Mouse (Mus musculus) cerebellum, postnatal 4 days (tissue): ENCODE measurements at regions not wholly inside any gene's neighbourhood (a gene's known extent, or its start where the extent isn't known, plus 50 kb on each side); places are given as distances from the start of the nearest gene placed in this dataset.

Source experiments
- DNase-seq, 2 experiments: peaks; one replicate each; pipeline ENCODE4 v3.0.0; 2022; ENCODE audit warnings: low spot score in 2 of 2, mixed read lengths in 1 of 2

- no peak for DNase-seq
Observed at GRCm38 (mm10) chr7:98768460-98768859, 65.6 kb downstream of the Thap12 start.

- no peak for DNase-seq
Observed at GRCm38 (mm10) chr7:98769111-98769734, 65.7 kb upstream of the Wnt11 start.

GRCm38 (mm10) chr7:98770257-98770890 is 64.5 kb upstream of the Wnt11 start:
- no peak for DNase-seq

GRCm38 (mm10) chr7:98771134-98771775 is 63.7 kb upstream of the Wnt11 start:
- no peak for DNase-seq

GRCm38 (mm10) chr7:98774597-98774996 is 60.3 kb upstream of the Wnt11 start:
- no peak for DNase-seq

GRCm38 (mm10) chr7:98775031-98775430 is 59.9 kb upstream of the Wnt11 start:
- DNase-seq, result no peak

- DNase-seq, result no peak
Observed at GRCm38 (mm10) chr7:98777304-98777849, 57.5 kb upstream of the Wnt11 start.

GRCm38 (mm10) chr7:98778929-98779328 is 56.0 kb upstream of the Wnt11 start:
- DNase-seq, result peak in 1 of 2 experiments; percentile 55

- no peak for DNase-seq
Observed at GRCm38 (mm10) chr7:98783521-98783920, 51.4 kb upstream of the Wnt11 start.

GRCm38 (mm10) chr7:98783954-98784353 is 51.0 kb upstream of the Wnt11 start:
- DNase-seq, result peak; percentile 56 to 81

- DNase-seq, result peak in 1 of 2 experiments; percentile 23
Observed at GRCm38 (mm10) chr7:98784369-98784931, 50.5 kb upstream of the Wnt11 start.
